Mouse (Mus musculus) T-cell, adult 2 months (primary cell): ENCODE data around the gene Iqcf3.

Experiments used
- DNase-seq: peaks from one replicate; pipeline ENCODE4 v3.0.0; 2022; ENCODE audit warnings: low spot score

Gene Iqcf3

GRCm38 (mm10) chr9:106453271-106454070 is 108.0 kb downstream of the Iqcf3 start, which contains the start of gene Pcbp4:
Gene Pcbp4 (plus strand): TSS chr9:106453291.
- no peak for DNase-seq
